Mouse (Mus musculus) spleen, postnatal 10 days (tissue): ENCODE measurements around the gene Olfr263.

Source experiments
- DNase-seq, 2 experiments: peaks; one replicate each; pipeline ENCODE4 v3.0.0; 2021 to 2022; ENCODE audit warnings: low spot score in 2 of 2

Gene Olfr263

GRCm38 (mm10) chr13:21169657-21170430 is 40.4 kb downstream of the Olfr263 start:
- peak; percentile 76 to 83 for DNase-seq

- no peak for DNase-seq
Measured at GRCm38 (mm10) chr13:21170431-21171155, 41.2 kb downstream of the Olfr263 start.

- DNase-seq: peak in 1 of 2 experiments; percentile 22
Measured at GRCm38 (mm10) chr13:21171156-21171530, 41.7 kb downstream of the Olfr263 start.

GRCm38 (mm10) chr13:21171600-21172150 is 42.2 kb downstream of the Olfr263 start:
- DNase-seq: peak in 1 of 2 experiments; percentile 29

GRCm38 (mm10) chr13:21172241-21173027 is 43.0 kb downstream of the Olfr263 start:
- DNase-seq: peak; percentile 49 to 69

GRCm38 (mm10) chr13:21173072-21173471 is 43.6 kb downstream of the Olfr263 start:
- DNase-seq: peak in 1 of 2 experiments; percentile 51

- DNase-seq: no peak
Measured at GRCm38 (mm10) chr13:21176733-21177132, 47.3 kb downstream of the Olfr263 start.

GRCm38 (mm10) chr13:21177657-21178056 is 48.2 kb downstream of the Olfr263 start:
- DNase-seq: no peak

- no peak for DNase-seq
Measured at GRCm38 (mm10) chr13:21178364-21178763, 48.9 kb downstream of the Olfr263 start.

GRCm38 (mm10) chr13:21179367-21179723 is 49.9 kb downstream of the Olfr263 start, which contains the start of gene Trim27:
Gene Trim27 (plus strand): TSS chr13:21179445.
- DNase-seq: peak in 1 of 2 experiments; percentile 63

- peak; percentile 88 to 92 for DNase-seq
Measured at GRCm38 (mm10) chr13:21179724-21180550, 50.5 kb downstream of the Olfr263 start.

GRCm38 (mm10) chr13:21180551-21181530 is 51.4 kb downstream of the Olfr263 start:
- peak; percentile 70 to 71 for DNase-seq

- DNase-seq: no peak
Measured at GRCm38 (mm10) chr13:21181996-21182395, 52.6 kb downstream of the Olfr263 start.

GRCm38 (mm10) chr13:21183066-21183465 is 53.6 kb downstream of the Olfr263 start:
- DNase-seq: no peak

GRCm38 (mm10) chr13:21183661-21184060 is 54.2 kb downstream of the Olfr263 start:
- DNase-seq: no peak

GRCm38 (mm10) chr13:21185521-21185920 is 56.1 kb downstream of the Olfr263 start:
- no peak for DNase-seq
